Mouse (Mus musculus) kidney, postnatal 10 days (tissue): Measurements from ENCODE around the gene Acoxl.
A peak's percentile ranks its signal among the peaks of the same experiment; 100 is the strongest.

ENCODE experiments used
- DNase-seq: peaks from one replicate; pipeline ENCODE4 v3.0.0; 2021; ENCODE audit warnings: mixed read lengths

Acoxl gene

GRCm38 (mm10) chr2:128149596-128149995 is 310.9 kb downstream of the Acoxl start:
- peak; percentile 68 for DNase-seq

DNA sequence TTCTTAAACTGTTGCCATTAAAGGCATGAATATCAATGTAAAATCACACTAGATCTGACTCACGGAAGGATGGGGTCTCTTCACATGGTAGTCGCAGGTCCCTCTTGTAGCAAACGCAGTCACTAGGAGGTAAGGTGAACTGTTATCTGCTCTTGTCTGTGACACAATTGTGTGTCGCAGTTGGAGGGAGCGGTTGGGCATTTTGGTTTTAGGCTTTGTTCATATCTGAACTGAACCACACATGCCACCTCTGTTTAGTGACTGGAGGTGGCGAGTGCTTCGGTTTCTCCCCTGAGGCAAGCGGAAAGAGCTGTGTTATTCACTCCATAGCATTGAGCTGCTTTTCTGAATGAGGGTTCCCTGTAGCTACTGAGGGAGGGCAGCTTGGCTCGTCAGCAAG is 313.5 kb downstream of the Acoxl start:
- no peak for DNase-seq

GRCm38 (mm10) chr2:128152845-128153550 is 314.3 kb downstream of the Acoxl start:
- no peak for DNase-seq

DNA sequence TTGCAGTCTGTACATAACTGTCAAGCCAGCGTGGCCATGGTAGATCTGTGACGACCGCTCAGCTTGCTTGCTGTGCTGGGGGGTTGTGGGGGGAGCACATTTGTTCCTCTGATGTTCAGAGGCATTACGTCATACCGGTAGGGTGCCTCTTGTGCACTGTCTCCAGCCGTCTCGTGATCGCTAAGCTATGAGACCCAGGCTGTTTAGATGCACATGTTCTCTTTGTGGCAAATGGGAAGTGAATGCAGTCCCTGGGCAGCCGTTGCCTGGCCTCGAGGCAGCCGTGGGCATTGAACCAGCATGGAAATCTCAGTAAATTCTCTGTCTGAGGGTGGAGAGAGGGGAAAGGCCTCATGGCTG is 314.9 kb downstream of the Acoxl start:
- no peak for DNase-seq

- DNase-seq: peak; percentile 63
These were observed 316.9 kb downstream of the Acoxl start for GRCm38 (mm10) chr2:128155412-128156066.

DNA sequence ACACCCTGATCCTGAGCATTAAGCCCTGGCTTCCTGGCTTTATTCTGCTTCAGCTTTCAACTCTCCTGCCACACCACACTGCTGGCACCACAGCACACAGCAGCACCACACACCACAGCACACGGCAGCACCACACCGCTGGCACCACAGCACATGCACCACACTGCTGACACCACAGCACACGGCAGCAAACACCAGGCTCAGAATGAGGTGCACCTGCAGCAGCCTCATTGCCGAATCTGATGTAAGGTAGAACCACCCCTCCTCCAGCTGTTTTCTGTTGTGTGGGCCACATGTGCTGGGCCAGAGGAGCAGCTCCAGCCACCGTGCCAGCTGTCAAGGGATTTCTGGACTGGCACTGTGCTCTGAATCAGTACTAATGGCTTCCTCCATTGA is 317.4 kb downstream of the Acoxl start:
- no peak for DNase-seq

DNA sequence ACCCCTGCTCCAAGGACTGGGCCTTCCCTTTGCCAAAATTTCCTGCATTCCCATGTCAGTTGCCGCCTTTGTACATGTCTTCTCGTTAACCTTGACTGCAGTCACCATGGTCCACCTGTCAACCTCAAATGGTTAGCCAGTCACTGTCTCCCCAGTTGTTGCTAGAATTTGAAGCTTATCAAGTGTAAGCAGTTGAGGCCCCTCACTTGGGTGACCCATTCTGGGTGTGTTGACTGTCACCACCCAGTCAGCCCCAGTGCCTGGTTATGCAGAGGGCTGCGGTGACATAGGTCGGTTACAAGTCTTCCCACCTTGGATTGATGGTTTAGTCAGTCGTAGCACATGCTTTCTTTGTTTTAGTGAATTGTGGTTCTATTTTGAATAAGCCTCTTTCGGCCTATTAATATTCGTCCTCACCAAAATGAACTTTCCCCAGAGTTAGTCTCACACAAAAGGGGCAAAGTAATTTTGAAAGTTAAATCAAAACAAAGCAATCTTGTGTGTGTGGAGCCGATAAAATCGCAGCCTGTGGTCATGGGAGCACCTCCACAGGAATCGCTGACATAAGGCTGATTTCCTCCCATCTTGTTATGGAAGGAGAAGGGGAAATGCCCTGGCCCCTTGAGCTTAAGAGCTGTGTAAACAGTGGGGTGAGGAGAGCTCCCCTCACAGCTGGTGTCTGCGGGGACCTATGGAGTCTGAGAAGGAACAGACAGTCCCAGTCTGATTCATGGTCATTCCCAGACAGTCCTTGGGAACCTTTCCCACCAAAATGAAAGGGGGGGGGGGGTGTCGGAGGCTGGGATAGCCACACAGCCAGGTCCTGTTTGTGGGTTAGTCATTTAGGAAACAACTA is 318.1 kb downstream of the Acoxl start:
- no peak for DNase-seq

DNA sequence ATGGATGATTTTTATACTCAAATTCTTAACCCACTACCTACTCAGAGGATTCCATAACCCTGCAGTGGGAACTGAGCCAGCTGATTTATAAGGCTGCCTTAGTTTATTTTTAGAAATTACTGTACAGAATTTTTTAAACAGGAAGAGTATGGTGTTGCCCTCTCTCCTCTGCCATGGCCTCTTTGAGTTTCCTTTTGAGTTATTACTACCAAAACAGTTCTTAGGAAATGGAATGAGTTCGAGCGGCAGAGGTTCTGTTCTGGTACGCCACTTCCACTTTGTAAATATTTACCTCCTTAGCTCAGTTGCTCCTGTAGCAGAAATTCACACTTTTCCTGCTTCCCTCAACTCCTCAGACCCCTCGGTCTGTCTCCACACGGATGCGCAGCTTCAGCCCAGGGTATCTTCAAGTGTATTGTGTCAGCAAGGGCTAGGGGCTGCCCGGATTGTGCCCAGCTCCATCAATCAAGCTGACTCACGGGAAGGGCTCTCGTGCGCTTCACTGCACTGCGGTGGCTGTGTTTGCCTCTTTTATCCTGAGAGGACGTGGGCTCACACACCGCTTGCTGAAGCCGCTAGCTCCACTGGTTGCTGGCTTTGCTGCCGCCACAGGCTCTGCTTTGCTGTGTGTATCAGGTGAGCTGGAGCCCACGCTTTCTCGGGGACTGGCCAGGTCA is 320.2 kb downstream of the Acoxl start:
- DNase-seq: no peak

GRCm38 (mm10) chr2:128159619-128160125 is 321.0 kb downstream of the Acoxl start:
- no peak for DNase-seq

- DNase-seq: no peak
These were observed 324.5 kb downstream of the Acoxl start for GRCm38 (mm10) chr2:128163177-128163576.

DNA sequence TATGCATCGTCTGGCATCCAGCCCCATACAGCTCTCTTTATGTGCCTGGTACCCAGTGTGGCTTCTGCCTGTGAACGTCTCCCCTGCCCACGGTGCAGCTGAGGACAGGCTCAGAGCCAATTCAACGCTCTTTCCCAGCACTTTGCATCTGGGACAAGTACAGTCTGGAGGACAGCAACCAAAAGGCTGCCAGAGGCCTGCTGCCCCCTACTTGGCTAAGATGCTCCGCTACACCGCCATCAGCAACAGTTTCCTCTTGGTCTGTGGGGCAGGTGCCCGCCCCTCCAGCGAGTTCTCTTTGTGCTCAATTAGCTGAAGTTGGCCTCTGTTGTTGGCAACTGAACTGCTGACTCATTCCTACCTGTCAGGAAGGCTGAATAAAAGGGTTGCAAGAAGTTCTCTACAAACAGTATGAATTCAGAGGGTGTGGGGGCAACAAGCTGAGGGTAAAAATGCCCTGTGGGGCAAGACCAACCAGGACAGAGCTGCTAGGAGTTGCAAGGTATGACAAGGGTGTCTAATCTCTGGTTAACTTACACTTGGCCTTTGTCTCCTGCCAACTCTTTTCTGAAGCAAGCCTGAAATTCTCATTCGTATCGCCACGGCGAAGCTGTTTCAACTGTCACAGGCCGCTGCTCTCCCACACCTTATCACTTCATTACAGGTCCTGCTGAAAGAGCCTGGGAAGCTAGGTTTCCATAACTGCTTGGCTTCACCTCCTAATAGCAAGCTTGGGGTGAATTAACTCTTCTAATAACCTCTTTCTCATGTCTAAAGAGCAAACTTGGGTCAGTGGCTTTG is 328.1 kb downstream of the Acoxl start:
- DNase-seq: no peak

GRCm38 (mm10) chr2:128167930-128168329 is 329.3 kb downstream of the Acoxl start:
- DNase-seq: no peak

DNA sequence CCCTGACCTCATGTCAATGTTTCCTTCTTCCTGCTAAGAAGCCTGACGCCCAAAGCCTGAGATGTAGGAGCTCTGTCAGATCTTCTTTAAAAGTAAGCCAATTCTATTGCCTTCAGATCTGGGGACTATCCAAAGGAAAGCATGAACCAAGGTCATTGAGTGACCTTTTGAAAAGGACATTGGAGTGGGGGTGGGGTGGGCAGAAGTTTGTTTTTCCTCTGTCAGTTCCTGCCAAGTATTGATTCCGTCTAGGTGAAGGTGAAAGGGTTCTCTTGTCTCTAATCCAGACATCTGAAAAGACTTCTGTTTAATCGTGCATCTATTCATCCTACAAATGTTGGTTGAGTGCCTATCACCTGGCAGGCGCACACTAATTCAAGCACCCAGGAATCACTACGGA is 330.8 kb downstream of the Acoxl start:
- no peak for DNase-seq

- no peak for DNase-seq
These were observed 331.3 kb downstream of the Acoxl start for GRCm38 (mm10) chr2:128169972-128170371.

GRCm38 (mm10) chr2:128170614-128171013 is 331.9 kb downstream of the Acoxl start:
- DNase-seq: no peak

DNA sequence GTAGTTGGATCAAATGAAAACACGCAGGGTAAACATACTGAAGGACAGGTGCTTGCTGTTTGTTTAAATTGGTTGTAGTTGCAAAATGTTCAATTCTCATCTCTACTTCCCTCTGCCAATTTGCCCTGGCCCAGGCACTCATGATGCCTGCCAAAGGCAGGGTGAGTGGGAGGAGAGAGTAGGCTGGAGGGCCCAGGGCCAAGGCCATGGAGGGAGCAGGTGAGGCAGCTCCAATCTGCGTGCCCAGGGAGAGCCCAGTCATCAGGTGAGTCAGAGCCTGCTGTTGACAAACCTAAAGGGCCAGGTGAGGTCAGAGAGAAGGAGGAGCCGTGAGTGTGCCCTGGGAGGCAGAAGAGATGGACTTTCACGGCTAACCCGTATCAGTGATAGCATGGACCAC is 333.6 kb downstream of the Acoxl start:
- no peak for DNase-seq
